Mouse (Mus musculus) macrophage (primary cell): ENCODE measurements around the gene Tmem160. TPM values are rescaled to one million over a fixed set of nuclear protein-coding genes. Genes with fewer than 3 reads are reported as not detected.

ENCODE experiments used
- H3K27ac ChIP-seq: fragments of 350-480 bp; formaldehyde crosslinking; 2 replicates; pipeline ENCODE4 v1.9.0; 2021
- H3K36me3 ChIP-seq: fragments of 350-480 bp; formaldehyde crosslinking; 2 replicates; pipeline ENCODE4 v1.9.0; 2021; ENCODE audit errors: inconsistent target
- H3K4me3 ChIP-seq: fragments of 350-480 bp; formaldehyde crosslinking; 2 replicates; pipeline ENCODE4 v1.9.0; 2021; ENCODE audit errors: inconsistent target
- H3K79me2 ChIP-seq: fragments of 350-480 bp; formaldehyde crosslinking; 2 replicates; pipeline ENCODE4 v1.9.0; 2021; ENCODE audit errors: inconsistent target
- WGBS: methylation state at CpG from one replicate; pipeline ENCODE4 v1.1.7; 2026; ENCODE audit warnings: inconsistent platforms; ENCODE audit not compliant: missing documents; 5-methylcytosine and 5-hydroxymethylcytosine counted together
- polyA plus RNA-seq: library from polyadenylated mRNA; stranded (reverse); fragments of 250-400 nt; gene quantifications from 3 replicates; pipeline ENCODE4 v1.2.4, GENCODE M21; 2018; ENCODE audit warnings: inconsistent platforms

Gene Tmem160
- polyA plus RNA-seq, 1 experiment from 2014 or later: 9.5 TPM

DNA sequence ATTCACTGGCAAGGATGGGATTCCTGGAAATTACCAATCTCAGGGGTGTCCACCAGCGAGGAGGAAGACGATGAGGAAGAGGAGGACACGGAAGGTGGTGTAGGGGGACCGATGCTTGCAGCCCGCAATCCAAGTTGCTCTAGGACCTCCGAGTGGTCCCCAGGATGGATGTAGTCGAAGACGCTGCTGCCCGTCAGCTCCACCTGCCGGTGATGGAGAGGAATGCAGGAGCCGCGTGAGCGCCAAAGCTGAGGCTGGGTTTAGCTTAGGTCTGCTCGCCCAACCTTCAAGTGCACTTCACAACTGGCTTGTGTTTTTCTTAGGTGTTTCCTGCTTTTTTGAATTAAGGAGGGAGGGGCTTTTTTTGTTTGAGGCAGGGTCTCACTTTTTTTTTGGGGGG is 10.6 kb downstream of the Tmem160 start:
- 3% methylated on average over 14 of the region's 14 CpGs for WGBS
- H3K27ac ChIP-seq: no peak overlapping the region
- no peaks in the 10 kb centered on the region for H3K36me3 ChIP-seq
- H3K79me2 ChIP-seq: no peaks in the 10 kb centered on the region
- H3K4me3 ChIP-seq: no peak overlapping the region

DNA sequence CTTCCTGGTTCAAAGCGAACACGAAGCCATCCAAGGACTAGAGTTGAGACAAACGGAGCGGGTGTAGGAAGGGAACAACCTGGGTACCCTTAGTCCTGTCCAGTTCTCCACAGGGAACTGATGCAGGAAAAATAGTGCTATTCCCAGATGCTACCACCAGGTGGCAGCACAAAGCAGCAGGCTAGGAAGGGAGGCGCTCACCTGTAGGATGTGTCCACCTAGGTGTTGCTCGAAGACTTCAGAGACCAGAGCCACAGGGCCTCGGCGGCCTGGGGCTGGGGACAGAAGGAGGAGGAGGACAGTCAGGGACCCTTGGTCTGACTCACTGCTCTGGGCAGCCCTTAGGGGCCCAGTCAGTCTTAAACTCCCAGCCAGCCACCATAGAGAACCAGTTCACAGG is 12.6 kb downstream of the Tmem160 start:
- H3K36me3 ChIP-seq: no peaks in the 10 kb centered on the region
- no peak overlapping the region for H3K27ac ChIP-seq
- H3K4me3 ChIP-seq: no peak overlapping the region
- no peaks in the 10 kb centered on the region for H3K79me2 ChIP-seq
- WGBS: 8% methylated on average over 8 of the region's 8 CpGs

DNA sequence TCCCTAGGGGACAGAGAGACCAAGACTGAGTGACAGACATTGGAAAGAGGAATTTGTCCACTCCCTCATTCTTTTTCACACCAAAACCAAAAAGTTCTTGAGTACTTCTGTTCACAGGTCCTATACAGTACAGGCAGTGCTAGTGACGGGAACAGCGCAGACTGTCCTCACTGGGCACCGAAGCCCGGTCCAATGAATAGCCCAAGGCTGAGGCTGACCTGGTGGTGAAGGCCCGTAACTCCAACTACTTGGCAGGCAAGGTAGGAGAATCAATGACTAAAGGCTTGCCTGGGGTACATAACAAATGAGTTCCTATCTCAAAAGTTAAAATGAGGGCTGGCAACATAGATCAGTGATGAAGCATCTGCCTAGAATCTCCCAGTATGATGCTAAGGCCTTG is 13.0 kb downstream of the Tmem160 start:
- Histone ChIP-seq H3K27ac (no peak overlapping the region), H3K79me2 (no peaks in the 10 kb centered on the region), H3K36me3 (no peaks in the 10 kb centered on the region), H3K4me3 (no peak overlapping the region)
- 100% methylated on average over 3 of the region's 5 CpGs for WGBS

DNA sequence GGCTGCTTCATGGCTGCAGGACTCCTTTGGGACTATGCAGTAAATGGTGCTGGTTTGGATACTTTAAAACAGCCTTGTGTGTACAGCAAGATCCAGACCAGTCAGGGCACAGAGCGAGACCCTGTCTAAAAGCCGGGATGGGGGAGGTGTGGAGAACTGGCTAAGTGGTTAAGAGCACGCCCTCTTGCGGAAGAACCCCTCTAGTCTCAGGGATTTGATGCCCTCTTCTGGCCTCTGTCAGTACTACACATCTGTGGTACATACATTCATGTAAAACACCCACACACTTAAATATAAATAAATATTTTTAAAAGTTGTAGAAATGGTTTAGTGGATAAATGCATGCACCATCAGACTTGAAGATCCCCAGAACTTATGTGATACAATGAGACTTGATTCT is 14.0 kb downstream of the Tmem160 start:
- no peak overlapping the region for H3K27ac ChIP-seq

DNA sequence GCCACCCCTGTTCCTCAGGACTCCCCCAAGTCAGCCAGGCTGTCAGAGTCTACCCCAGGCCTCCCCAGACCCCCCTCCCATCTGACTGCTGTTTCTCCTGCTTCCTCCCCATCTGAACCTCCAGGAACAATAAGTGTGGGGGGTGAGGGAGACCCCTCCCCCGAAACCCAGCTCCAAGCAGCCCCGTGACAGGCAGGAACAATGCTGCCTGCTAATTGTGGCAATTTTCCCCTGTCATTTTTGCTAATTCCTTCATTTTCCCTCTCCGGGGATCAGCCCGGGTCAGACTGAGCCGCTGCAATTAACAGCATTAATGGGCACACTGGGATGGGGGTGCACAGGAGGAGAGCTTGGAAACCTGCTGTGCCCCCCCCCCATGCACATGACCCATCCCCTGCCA is 15.5 kb downstream of the Tmem160 start:
- H3K27ac ChIP-seq: no peak overlapping the region
- H3K36me3 ChIP-seq: no peaks in the 10 kb centered on the region
- 37% methylated on average over 5 of the region's 5 CpGs for WGBS
- H3K4me3 ChIP-seq: no peak overlapping the region
- H3K79me2 ChIP-seq: no peaks in the 10 kb centered on the region

More for the DNA sequence above, 14.0 kb downstream of the Tmem160 start:
- 80% methylated on average over 3 of the region's 4 CpGs for WGBS
- Histone ChIP-seq H3K4me3 (no peak overlapping the region), H3K79me2 (no peaks in the 10 kb centered on the region), H3K36me3 (no peaks in the 10 kb centered on the region)

DNA sequence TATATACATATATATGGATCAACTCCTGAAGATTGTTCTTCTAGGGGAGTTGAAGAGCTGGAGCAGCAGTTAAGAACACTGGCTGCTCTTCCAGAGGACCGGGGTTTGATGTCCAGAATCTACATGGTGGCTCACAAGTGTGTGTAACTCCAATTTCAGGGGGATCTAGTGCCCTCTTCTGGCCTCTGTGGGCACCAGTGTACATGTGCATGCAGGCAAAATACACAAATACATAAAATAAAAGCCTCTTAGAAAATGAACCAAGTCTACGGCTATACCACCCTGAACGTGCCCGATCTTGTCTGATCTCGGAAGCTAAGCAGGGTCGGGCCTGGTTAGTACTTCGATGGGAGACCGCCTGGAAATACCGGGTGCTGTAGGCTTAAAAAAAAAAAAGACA is 19.0 kb downstream of the Tmem160 start:
- WGBS: 42% methylated on average over 9 of the region's 9 CpGs
- H3K4me3 ChIP-seq: no peak overlapping the region

DNA sequence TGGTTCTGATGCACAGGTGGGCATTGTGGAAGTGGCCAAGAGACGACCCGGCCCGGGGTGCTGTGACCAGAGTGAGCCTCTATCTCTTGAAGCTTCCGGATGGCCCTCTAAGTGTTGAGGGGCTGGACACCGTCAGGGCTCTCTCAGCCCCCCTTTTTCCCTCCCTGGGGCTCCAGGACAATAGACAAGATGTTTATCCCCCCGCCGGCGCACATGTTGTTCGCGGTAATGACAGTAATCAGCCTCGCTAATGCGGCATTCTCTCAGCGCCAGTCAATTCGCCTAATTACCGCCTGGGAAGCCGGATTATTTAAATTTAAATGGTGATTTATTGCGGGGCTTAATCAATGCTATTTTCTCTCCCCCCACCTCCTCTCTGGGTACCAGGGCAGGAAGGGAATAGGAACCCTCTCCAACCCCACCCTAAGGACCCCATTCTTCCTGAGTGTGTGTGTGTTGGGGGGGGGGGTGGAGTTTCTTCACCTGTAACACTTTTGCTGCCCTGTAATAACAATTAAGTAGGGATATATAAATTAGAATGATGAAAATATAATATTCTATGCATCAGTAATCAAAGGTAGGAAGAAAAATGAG is 19.6 kb downstream of the Tmem160 start:
- WGBS: 44% methylated on average over 16 of the region's 17 CpGs
- no peak overlapping the region for H3K4me3 ChIP-seq
- no peaks in the 10 kb centered on the region for H3K79me2 ChIP-seq
- no peaks in the 10 kb centered on the region for H3K36me3 ChIP-seq
- no peak overlapping the region for H3K27ac ChIP-seq

More for the DNA sequence above, 19.0 kb downstream of the Tmem160 start:
- Histone ChIP-seq H3K27ac (no peak overlapping the region), H3K79me2 (no peaks in the 10 kb centered on the region), H3K36me3 (no peaks in the 10 kb centered on the region)

DNA sequence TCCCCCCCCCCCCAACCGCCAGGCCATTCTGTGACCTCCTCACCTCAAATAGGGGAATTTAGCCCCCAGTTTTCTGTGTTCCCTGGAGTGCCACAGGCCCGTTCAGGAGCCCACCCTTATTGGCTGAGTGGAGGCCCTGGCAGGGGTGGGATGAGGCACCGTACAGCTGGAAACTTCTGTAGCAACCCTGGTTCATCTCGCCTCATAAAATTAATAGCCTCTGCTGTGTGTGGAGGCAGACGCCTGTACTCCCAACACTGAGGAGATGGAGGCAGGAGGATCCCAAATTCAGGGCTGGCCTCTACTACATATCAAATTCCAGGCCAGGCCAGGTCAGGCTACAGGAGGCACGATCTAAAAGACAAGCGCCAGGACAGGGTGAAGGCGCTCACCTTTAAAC is 21.3 kb downstream of the Tmem160 start:
- no peak overlapping the region for H3K27ac ChIP-seq
- no peaks in the 10 kb centered on the region for H3K79me2 ChIP-seq
- 83% methylated on average over 8 of the region's 8 CpGs for WGBS
- no peak overlapping the region for H3K4me3 ChIP-seq
- H3K36me3 ChIP-seq: no peaks in the 10 kb centered on the region

DNA sequence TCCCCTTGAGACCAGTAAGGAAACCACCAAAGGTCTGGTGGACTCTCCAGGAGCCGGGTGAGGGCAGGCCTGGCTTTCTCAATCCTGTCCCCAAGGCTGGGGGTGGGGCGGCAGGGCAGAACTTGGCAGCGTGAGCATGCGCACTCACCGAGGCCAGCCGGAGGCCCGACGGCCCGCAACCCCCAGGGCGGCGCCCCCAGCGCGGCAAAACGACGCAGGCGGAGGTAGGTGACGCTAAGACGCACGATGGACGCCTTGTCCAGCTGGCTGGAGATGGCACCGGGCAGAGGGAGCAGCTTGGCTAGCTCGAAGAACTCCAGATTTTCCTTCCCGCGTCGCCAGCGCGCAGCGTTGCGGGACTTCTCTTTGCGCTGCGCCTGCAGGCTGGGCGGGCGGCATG is 21.9 kb downstream of the Tmem160 start:
- no peak overlapping the region for H3K27ac ChIP-seq
- H3K79me2 ChIP-seq: no peaks in the 10 kb centered on the region
- H3K36me3 ChIP-seq: no peaks in the 10 kb centered on the region
- H3K4me3 ChIP-seq: no peak overlapping the region
- WGBS: 10% methylated on average over 32 of the region's 33 CpGs

DNA sequence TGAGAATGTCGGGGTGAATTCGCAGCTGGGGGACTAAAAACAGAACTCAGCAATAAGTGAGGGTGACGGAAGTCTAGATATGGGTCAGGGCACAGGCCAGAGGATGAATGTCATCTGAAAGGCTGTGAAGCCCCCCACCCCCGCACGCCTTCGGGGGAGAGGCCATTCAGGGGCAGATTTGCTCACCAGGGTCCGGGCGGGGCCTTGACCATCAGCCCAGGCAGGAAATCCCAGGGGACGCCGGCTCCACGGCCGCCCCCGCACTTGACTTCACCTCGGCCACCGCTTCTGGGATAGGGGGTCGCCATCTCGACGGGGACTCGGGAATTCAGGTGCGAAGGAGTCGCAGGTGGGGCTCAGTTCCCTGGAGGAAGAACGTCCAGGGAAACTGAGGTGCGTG is 22.7 kb downstream of the Tmem160 start:
- Histone ChIP-seq H3K27ac (no peak overlapping the region), H3K79me2 (no peaks in the 10 kb centered on the region), H3K4me3 (no peak overlapping the region), H3K36me3 (no peaks in the 10 kb centered on the region)
- 8% methylated on average over 23 of the region's 23 CpGs for WGBS

DNA sequence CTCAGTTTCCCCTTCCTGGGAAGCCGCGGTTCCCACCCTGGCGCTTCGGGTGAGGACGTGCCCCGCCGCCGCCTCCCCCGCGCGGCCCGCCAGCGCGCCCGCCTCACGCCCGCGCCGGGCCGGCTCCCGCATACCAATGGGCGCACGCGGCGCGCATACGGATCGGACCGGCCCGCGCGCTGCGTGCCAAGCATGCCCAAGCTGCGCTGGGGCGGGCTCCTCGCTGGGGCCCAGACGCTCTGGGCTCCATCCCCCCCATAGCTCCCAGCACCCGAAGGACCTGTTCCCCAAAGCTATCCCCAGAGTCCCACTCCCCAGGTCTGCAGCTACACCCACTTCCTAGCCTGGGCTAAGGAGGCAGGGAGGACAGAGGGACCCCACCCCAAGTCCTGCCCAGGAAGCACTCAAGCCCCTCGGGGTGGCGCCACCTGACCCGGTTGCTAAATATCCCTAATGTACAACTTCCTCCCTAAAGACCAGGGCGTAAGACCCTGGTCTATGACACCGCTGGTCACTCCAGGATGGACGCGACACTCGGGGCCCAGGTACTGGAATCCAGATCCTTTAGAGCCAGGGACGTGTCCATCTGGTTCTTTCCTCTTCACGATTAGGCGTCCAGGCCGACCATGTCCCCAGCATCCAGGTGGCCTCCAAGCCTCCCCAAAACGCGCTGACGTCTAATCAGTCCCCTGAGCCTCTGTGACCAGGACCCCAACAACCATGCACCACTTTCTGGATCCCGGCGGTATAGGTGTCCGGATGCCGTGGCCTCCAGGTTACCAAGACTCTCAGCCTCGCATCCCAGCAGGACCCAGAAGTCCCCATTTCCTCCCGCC is 23.4 kb downstream of the Tmem160 start:
- Histone ChIP-seq H3K36me3 (no peaks in the 10 kb centered on the region), H3K27ac (no peak overlapping the region), H3K4me3 (no peak overlapping the region), H3K79me2 (no peaks in the 10 kb centered on the region)
- 5% methylated on average over 56 of the region's 59 CpGs for WGBS

DNA sequence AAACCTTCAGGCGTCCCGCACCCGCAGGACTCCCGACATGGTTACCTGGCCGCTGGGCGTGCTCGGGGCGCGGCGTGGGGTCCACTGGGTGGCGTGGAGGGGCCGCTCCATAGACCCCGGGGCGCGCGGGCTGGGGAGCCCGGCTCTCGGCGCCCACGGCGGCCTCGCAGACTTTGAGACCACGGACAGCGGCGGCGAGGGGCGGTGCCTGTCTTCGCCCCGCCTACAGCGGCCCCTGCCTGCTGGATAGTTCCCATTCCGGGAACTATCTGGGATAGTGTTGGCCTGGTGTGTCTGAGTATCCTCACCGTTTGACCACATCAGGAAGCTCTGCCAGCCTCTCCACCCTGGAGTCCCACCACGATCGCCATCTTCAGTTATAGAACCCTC is 24.0 kb downstream of the Tmem160 start:
- no peaks in the 10 kb centered on the region for H3K36me3 ChIP-seq
- H3K79me2 ChIP-seq: no peaks in the 10 kb centered on the region
- WGBS: 8% methylated on average over 30 of the region's 34 CpGs
- no peak overlapping the region for H3K4me3 ChIP-seq
- no peak overlapping the region for H3K27ac ChIP-seq

DNA sequence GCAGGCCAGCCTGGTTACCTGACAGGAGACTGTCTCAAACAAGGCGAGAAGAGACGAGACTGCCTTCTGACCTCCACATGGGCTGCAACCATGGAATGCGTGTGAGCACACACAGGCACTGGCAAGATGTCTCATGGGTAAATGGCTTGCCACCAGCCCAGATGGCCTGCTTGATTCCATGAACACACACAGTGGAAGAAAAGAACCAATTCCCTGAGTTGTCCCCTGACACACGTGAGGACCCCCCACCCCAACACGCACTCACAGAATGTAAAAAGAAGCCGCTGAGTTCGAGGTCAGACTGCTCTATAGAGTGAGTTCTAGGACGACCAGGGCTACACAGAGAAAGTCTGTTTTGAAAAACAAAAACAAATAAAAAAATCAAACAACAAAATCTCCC is 25.0 kb downstream of the Tmem160 start, which contains the start of gene Npas1:
TSS of gene Npas1 (minus strand) at position 101 of the 400 bp plus-strand sequence.
- no peaks in the 10 kb centered on the region for H3K79me2 ChIP-seq
- no peak within 1 kb of the TSS for H3K4me3 ChIP-seq

DNA sequence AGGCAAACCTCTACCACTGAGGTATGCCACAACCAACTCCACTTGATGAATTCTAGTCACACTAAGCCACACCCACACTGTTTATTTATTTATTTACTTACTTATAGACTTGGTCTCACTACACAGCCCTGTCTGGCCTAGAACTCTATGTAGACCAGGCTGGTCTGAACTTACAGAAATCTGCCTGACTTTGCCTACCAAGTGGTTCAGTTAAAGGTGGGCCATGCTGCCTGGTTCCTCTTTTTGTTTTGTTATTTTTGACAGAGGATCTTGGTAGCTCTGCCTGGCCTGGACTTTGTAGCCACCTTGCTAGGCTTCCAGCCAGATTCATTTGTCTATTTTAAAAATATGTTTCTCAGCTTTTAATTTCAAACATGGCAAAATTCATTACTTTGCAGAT is 36.2 kb downstream of the Tmem160 start:
- Histone ChIP-seq H3K79me2 (no peaks in the 10 kb centered on the region), H3K36me3 (no peaks in the 10 kb centered on the region), H3K27ac (no peak overlapping the region), H3K4me3 (no peak overlapping the region)

More for the DNA sequence above, 25.0 kb downstream of the Tmem160 start, which contains the start of gene Npas1:
- Histone ChIP-seq H3K27ac (no peak within 1 kb of the TSS), H3K36me3 (no peaks in the 10 kb centered on the region)
- WGBS: 97% methylated on average over 8 of the region's 8 CpGs

DNA sequence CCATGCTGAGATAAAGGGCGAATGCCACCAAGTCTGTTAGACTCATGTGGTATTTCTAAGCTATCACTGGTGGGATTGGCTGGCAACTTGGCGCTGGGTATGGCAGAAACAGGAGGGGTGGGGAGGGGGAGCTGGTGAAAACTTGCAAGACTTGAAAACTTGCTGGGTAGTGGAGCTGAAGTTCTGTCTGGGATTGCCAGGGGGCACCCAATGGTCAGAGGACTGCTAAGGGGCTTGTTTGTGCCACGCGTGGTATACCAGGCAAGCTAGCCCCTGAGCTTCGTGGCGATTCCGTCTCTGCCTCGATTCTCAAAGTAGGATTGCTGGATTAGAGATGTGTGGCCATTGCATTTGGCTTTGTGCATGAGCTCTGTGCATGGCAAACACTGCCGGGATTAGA is 37.4 kb downstream of the Tmem160 start:
- H3K79me2 ChIP-seq: no peaks in the 10 kb centered on the region
- H3K36me3 ChIP-seq: no peaks in the 10 kb centered on the region
- H3K4me3 ChIP-seq: no peak overlapping the region
- no peak overlapping the region for H3K27ac ChIP-seq
- 96% methylated on average over 9 of the region's 9 CpGs for WGBS
